Mouse (Mus musculus): Measurements from ENCODE around the gene Kmt2c. TPM values are rescaled to one million over a fixed set of nuclear protein-coding genes. Genes with fewer than 3 reads are reported as not detected.
"Not testable (repeated sequence)": the region's sequence is repeated elsewhere in the genome, so short reads cannot be mapped to it uniquely, and the experiment has no call there.

Kmt2c gene
- total RNA-seq, 4 experiments from 2014 or later = 68.4 to 91.8 (median 77.2) TPM

DNA sequence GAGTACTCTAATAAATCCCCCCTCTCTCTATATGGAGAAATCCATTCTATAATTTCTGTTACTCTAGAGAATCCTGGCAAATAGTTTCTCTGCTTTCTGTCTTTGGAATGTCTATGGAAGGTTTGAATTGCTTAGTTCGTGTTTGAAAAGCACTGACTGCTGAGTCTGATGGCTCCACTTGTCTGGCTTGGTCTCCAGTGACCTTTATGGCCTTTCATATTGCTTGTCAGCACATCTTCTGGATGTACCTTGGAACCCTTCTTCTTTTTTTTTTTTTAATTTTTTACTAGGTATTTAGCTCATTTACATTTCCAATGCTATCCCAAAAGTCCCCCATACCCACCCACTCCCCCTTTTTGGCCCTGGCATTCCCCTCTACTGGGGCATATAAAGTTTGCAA lies 274.2 kb downstream of the Kmt2c start:
- DNase-seq (ENCODE audit: low spot score in 2 of 2) = not testable (repeated sequence)

GRCm38 (mm10) chr5:25222752-25223702 lies 275.6 kb downstream of the Kmt2c start, which contains the start of gene E130116L18Rik:
E130116L18Rik (minus strand) TSS chr5:25223153.
- DNase-seq (ENCODE audit: low spot score in 2 of 2) = peak; percentile 82 to 89

Other genes starting within 250 kb of the Kmt2c start
- gene Cct8l1, start 17.3 kb upstream of the Kmt2c start, total RNA-seq (2022) = under 1 TPM; 0.23 to 0.61 (median 0.36) TPM
- gene Xrcc2, start 207.0 kb upstream of the Kmt2c start, total RNA-seq (2022) = 1 to 10 TPM; 5.9 to 9.2 (median 7.8) TPM